Mouse (Mus musculus) adrenal gland, adult 2 months (tissue): ENCODE results near the gene Thrb. TPM values are rescaled to one million over a fixed set of nuclear protein-coding genes. Genes with fewer than 3 reads are reported as not detected.

Source experiments
- DNase-seq: peaks from one replicate; pipeline ENCODE4 v3.0.0; 2021
- polyA plus RNA-seq: library from polyadenylated mRNA; depleted of rRNA; stranded (reverse); fragments of >200 nt; gene quantifications from 2 replicates; pipeline ENCODE4 v1.2.3, GENCODE M21; 2012
- total RNA-seq, 2 experiments: library from RNA; stranded (reverse); gene quantifications; 2 replicates each; pipeline ENCODE4 v1.2.3; 2021

The Thrb gene
- total and polyA plus RNA-seq, 3 experiments: 16.5 to 131 (median 51.3) TPM

DNA sequence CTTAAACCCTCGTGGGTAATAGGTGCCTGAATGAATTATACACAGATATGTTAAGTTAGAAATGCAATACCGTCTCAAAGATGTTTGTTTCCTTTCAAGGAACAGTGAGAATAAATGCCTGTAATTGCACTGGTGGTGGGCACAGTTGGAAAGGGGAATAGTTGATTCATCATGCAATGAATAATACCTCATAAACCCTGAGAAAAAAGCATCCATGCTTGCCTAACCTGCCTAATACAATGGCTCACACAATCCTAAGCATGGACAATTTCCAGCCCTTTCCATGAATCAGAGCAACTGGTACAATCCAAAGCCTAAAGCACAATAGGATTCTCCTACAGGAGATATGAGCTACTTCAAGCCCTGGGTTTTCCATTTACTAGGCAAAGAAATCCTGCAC is 299.8 kb downstream of the Thrb start:
- no peak for DNase-seq

DNA sequence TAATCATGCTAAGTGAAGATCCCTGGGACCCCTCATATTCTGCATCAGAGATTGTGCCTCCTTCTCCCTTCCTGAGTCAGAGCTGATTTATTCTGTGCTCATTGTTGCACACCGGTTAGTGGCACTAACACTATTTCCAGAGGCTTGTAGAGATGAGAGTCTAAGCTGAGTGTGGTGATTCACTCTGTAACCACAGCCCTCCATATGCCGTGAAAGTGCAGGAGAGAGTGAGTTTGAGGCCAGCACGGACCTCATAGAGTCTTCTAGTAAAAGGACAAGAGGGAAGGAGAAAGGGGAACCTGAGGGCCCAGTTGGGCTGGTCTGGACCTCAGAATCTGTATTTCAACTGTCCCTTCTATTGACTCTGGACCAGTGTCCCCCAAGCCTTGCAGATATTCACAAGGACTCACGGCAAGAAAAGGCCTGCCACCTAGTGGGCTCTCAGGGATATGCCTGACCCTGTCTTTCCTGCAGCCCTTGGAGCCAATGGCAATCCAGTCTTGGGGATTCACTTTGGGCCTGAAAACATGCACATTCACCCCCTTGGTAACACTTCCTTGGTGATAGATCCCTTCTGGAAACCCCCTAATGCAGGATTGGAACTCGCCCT is 307.2 kb downstream of the Thrb start:
- DNase-seq: peak; percentile 62

GRCm38 (mm10) chr14:17972132-17972531 is 312.1 kb downstream of the Thrb start:
- DNase-seq: no peak

GRCm38 (mm10) chr14:17972665-17973064 is 312.6 kb downstream of the Thrb start:
- no peak for DNase-seq

- DNase-seq: peak; percentile 27
These were observed 315.7 kb downstream of the Thrb start for GRCm38 (mm10) chr14:17975786-17976185.

DNA sequence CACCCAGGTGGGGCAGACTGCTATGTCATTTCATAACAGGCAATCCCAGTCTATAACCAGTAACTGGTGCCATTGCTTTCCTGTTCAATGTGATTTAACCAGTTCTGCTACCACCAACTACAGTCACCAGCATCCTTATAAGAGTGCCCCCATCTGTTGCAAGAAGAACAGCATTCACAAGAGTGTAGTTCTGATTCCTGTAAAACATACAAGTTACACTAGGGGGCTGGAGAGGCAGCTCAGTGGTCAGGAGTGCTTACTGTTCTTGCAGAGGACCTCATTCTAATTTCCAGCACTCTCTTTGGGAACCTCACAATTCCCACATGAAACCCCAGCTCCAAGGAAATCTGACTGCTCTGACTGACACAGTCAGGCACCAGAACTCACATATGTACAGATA is 318.2 kb downstream of the Thrb start:
- no peak for DNase-seq

DNA sequence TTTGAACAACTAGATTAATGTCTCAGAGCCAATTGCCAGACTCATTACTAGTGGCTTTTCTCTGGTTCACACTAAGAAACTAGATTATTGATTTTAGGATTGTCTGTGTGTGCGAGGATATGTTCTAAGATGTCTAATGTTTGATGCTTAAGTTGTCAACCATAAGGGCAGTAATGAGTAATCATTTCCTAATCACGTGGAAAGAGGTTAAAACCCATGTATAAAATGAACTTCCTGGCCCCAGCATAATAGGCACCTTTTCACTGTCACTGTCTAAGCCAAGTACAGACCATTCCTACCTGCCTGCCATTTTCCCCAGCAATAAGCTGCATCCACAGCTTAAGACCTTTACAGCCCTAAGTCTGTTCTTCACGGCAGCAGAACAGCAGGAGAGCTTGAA is 321.2 kb downstream of the Thrb start:
- no peak for DNase-seq

- no peak for DNase-seq
These were observed 322.0 kb downstream of the Thrb start for GRCm38 (mm10) chr14:17982017-17982416.

GRCm38 (mm10) chr14:17983390-17983789 is 323.3 kb downstream of the Thrb start:
- DNase-seq: peak; percentile 13

DNA sequence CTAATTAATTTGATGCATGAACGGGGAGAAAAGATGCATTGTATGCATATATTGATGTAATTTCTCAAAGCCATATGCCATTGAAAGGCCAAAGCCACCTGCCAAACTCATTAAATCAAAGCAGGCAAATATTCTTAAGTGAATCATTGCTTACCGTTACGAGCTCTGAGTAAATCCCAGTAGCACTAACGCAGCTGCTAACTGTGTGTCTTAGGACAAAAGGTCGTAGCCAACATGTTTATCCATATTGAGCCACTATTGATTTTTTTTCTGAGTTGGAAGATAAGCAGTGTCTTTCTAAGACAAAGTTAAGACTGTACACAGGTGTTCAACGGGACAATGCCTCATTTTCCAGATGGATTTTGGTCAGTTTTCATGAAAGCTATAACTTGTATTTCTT is 323.8 kb downstream of the Thrb start:
- no peak for DNase-seq

DNA sequence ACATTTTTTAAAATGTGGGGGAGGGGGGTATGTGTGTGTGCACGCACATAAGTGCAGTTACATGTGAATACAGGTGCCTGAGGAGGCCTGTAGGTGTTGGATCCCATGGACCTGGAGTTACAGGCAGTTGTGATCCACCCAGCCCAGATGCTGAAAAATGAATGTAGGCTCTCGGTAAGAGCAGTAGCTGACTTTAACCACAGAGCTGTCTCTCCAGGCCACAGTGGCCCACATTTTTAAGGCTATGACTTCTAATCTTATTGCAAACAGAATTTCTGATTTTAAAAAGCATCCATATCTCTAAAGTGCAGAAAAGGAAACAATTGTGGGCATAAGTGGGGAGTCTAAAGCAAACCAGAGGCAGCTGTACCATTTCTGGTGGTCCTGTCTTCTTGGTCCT is 328.5 kb downstream of the Thrb start:
- DNase-seq: no peak

GRCm38 (mm10) chr14:17989182-17989581 is 329.1 kb downstream of the Thrb start:
- DNase-seq: no peak

- DNase-seq: no peak
These were observed 330.1 kb downstream of the Thrb start for GRCm38 (mm10) chr14:17990186-17990585.

GRCm38 (mm10) chr14:18001886-18002285 is 341.8 kb downstream of the Thrb start:
- DNase-seq: no peak

- DNase-seq: no peak
These were observed 343.6 kb downstream of the Thrb start for GRCm38 (mm10) chr14:18003686-18004085.

GRCm38 (mm10) chr14:18008524-18008923 is 348.5 kb downstream of the Thrb start:
- no peak for DNase-seq

- no peak for DNase-seq
These were observed 356.5 kb downstream of the Thrb start for GRCm38 (mm10) chr14:18016604-18017003.

DNA sequence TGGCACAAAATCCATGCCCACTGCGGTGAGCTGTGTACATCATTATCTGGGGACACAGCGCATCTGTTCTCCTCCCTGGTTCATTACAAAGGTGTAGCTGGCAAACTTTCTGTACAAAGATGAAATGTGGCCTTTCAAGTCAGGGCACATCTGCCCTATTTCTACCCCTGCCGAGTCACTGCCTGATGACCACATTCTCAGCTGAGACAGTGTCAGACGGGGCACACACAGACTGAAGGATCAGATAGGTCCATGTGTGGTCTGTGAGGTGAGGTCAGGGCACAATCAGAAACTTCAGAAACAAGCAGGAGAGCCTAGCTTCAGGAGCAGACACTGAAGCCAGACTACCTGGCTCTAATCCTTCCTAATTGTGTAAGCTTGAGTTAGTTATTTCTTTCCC is 360.1 kb downstream of the Thrb start:
- peak; percentile 10 for DNase-seq

GRCm38 (mm10) chr14:18020636-18021035 is 360.6 kb downstream of the Thrb start:
- DNase-seq: peak; percentile 29

- no peak for DNase-seq
These were observed 361.7 kb downstream of the Thrb start for GRCm38 (mm10) chr14:18021726-18022125.

DNA sequence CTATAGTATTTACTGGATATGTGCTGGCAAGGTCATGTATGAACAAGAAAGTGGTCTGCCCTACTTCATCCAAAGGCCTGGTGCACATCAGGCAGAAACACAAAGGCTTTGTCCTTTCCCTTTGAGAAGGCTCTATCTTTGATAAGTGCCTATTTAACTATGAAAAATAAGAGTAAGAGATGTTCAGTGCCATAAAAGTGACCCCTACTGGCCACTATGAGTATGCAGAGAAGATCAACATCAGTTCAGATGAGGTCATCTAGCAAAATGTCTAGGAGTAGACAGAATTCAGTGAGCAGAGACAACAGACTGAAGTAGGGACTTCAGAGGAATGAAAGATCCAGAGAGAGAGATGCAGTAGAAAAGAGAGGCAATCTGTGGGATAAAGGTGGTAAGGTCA is 362.3 kb downstream of the Thrb start:
- no peak for DNase-seq

DNA sequence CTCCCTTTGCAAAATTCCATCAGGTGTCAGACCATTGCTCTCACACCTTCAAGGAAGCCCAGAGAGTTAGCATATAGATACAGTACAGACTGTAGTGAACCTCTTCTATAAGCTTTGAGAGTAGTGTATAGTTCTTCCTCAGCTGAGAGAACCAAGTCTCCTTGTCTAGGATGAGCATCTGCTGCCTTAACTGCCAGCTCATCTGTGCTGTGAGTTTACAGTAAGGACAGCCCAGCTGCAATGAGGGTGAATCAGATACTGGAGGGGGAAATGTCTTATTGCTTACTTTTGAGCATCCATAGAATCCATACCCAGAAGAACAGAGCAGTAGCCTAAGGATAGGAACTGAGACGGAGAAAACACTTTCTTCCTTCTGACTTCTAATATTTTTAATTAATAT is 367.8 kb downstream of the Thrb start:
- DNase-seq: no peak

- no peak for DNase-seq
These were observed 369.3 kb downstream of the Thrb start for GRCm38 (mm10) chr14:18029181-18029932.

- no peak for DNase-seq
These were observed 371.9 kb downstream of the Thrb start for GRCm38 (mm10) chr14:18031941-18032340.
